Comparison of ENCODE assay signal across 9 mouse cellular contexts in the genomic region with DNA sequence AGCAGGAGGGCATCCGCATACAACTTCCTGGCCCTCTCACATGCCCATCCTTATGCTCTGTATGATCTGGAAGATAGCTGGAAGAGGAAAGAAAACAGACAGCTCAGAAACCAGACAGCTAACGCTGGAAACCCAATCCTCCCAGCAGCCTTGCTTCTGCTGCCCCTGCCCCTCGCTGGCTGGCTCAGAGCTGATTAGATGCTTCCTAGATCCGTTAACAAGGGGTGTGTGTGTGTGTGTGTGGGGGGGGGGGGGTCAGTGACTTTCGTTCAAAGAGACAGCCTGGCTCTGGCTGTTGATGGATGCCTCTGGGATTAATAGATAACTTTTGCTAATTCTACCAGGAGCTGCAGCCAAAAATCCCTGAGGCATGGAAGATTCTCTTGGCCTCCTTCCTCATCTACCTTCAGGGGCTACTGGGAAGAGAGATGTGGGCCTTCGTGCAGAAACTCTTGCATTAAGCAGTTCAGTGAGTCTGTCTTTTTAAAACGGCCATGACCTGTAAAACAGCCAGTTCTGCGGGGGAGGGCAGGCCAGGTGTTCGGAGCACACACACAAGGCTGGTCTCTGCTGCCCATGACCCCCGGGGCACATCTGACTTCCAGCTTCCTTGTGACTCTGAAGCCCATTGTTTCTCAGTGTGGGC. TPM values are rescaled to one million over a fixed set of nuclear protein-coding genes. Genes with fewer than 3 reads are reported as not detected.
DNase-seq lines count a peak whose midpoint lies in the region; ATAC-seq and TF ChIP-seq lines count a peak whose summit lies in the region.
"Had no signal": no experiment of that assay in that cellular context is flagged by ENCODE, and none has a peak within 500 bp of the region (broad histone marks: within the 10 kb centered on the region; RNA-seq: fewer than 3 reads in every experiment).

No protein-coding gene starts in this region.

- peak overlapping the region; percentile 62 for H3K9ac ChIP-seq in heart, embryonic 12.5 days
- H3K9ac ChIP-seq in intestine, postnatal 0 days (ENCODE audit: low read depth, low read length), result no peak overlapping the region
- H3K9ac ChIP-seq in liver, postnatal 0 days (replicated peaks), result peak overlapping the region; percentile 63

- no peaks in the 10 kb centered on the region for H3K36me3 ChIP-seq in heart, embryonic 12.5 days
- H3K36me3 ChIP-seq in intestine, postnatal 0 days (ENCODE audit: control insufficient read depth, insufficient read depth), result no peaks in the 10 kb centered on the region
- H3K36me3 ChIP-seq in liver, postnatal 0 days (replicated peaks; ENCODE audit: insufficient read depth, low read length), result no peaks in the 10 kb centered on the region

- peak; percentile 73 for TF ChIP-seq EP300 in liver, postnatal 0 days (IDR thresholded peaks at IDR 0.05; ENCODE audit: low read depth)

- H3K27ac ChIP-seq in heart, embryonic 12.5 days (ENCODE audit: poor library complexity, severe bottlenecking), result peak overlapping the region; percentile 76
- H3K27ac ChIP-seq in intestine, postnatal 0 days (ENCODE audit: low read depth, low read length), result no peak overlapping the region
- H3K27ac ChIP-seq in liver, postnatal 0 days (ENCODE audit: low read depth), result peak overlapping the region; percentile 84

- no peak for DNase-seq in heart, postnatal 14 days
- peak; percentile 67 for DNase-seq in embryo, embryonic 11 days
- DNase-seq in liver, postnatal 0 days, result peak; percentile 55
- DNase-seq in yolk sac, embryonic 10.5 days (ENCODE audit: low spot score), result peak; percentile 80
- DNase-seq in cerebellum, adult 11 months, result no peak
- DNase-seq in layer of hippocampus, adult 9-10 months (ENCODE audit: low spot score), result no peak

- H3K4me3 ChIP-seq in heart, embryonic 12.5 days, result peak overlapping the region; percentile 31
- H3K4me3 ChIP-seq in intestine, postnatal 0 days (ENCODE audit: low read depth, low read length), result no peak overlapping the region
- H3K4me3 ChIP-seq in liver, postnatal 0 days (ENCODE audit: low read depth, low read length), result peak overlapping the region; percentile 42

- peak overlapping the region; percentile 66 for H3K4me2 ChIP-seq in heart, embryonic 12.5 days
- peak overlapping the region; percentile 37; the same call in 1 of the 2 replicates for H3K4me2 ChIP-seq in intestine, postnatal 0 days (replicated peaks; ENCODE audit: low read depth)
- H3K4me2 ChIP-seq in liver, postnatal 0 days (ENCODE audit: low read depth, low read length), result peak overlapping the region; percentile 73

- H3K27me3 ChIP-seq in heart, embryonic 12.5 days (replicated peaks), result no peaks in the 10 kb centered on the region
- H3K27me3 ChIP-seq in intestine, postnatal 0 days (replicated peaks; ENCODE audit: control insufficient read depth, insufficient read depth, low read length), result no peaks in the 10 kb centered on the region
- H3K27me3 ChIP-seq in liver, postnatal 0 days (ENCODE audit: insufficient read depth, low read length), result no peaks in the 10 kb centered on the region

- no peaks in the 10 kb centered on the region for H3K9me3 ChIP-seq in heart, embryonic 12.5 days (replicated peaks)
- H3K9me3 ChIP-seq in intestine, postnatal 0 days (ENCODE audit: control insufficient read depth), result no peaks in the 10 kb centered on the region
- no peaks in the 10 kb centered on the region for H3K9me3 ChIP-seq in liver, postnatal 0 days (ENCODE audit: low read length)

- peak; percentile 58 for ATAC-seq in heart, embryonic 12.5 days (ENCODE audit: insufficient number of reproducible peaks, low FRiP score)
- ATAC-seq in intestine, postnatal 0 days, result peak; percentile 17; the same call in 1 of the 2 replicates
- ATAC-seq in liver, postnatal 0 days, result peak; percentile 57

- H3K4me1 ChIP-seq in heart, embryonic 12.5 days (replicated peaks), result peaks cover 42% of the 10 kb centered on the region
- H3K4me1 ChIP-seq in intestine, postnatal 0 days (replicated peaks; ENCODE audit: control insufficient read depth, insufficient read depth, low read length), result peaks cover 14% of the 10 kb centered on the region
- peaks cover 25% of the 10 kb centered on the region for H3K4me1 ChIP-seq in liver, postnatal 0 days (ENCODE audit: insufficient read depth)

- intact Hi-C loops in heart, postnatal 14 days (cut with DNase I), result no loop called here

- no peak for TF ChIP-seq CTCF in intestine, postnatal 0 days (IDR thresholded peaks at IDR 0.05; ENCODE audit: low read depth)
- TF ChIP-seq CTCF in liver, postnatal 0 days (IDR thresholded peaks at IDR 0.05; ENCODE audit: low read depth), result no peak

- WGBS in heart, embryonic 12.5 days, result 11% methylated on average over 10 of the region's 10 CpGs
- WGBS in intestine, postnatal 0 days, result 28% methylated on average over 10 of the region's 10 CpGs
- WGBS in liver, postnatal 0 days (ENCODE audit: insufficient replicate concordance), result 19% methylated on average over 10 of the region's 10 CpGs

RNA-seq across cellular contexts. Expression of a gene that starts 23.4 kb away (rescaled TPM):
- polyA plus RNA-seq in heart, embryonic 12.5 days (2016; fragmentation: Nextera tagmentation; extraction: Ambion mirVana), result 18.5 and 18.8 TPM in 2 replicates
- 1 to 10 TPM in 1 of 2 experiments, under 1 TPM in 1; 0.68 to 1.0 TPM for total RNA-seq in heart, postnatal 14 days (2021)
- 7.5 and 7.7 TPM in 2 replicates for polyA plus RNA-seq in intestine, postnatal 0 days (2015; fragmentation: Nextera tagmentation; extraction: Ambion mirVana)
- polyA plus RNA-seq in liver, postnatal 0 days (2015; fragmentation: Nextera tagmentation; extraction: Ambion mirVana), result 0.58 and 0.75 TPM in 2 replicates
- total RNA-seq: hematopoietic stem cell, adult 5-6 weeks had no signal

Comparison
In these comparisons a context has a peak if more than half of its experiments do, and no peak if none do; other contexts are left out.
1. DNase-seq: peak in embryo, embryonic 11 days (single experiment), liver, postnatal 0 days (single experiment) and yolk sac, embryonic 10.5 days (single experiment); none in heart, postnatal 14 days (0 of 2), cerebellum, adult 11 months (single experiment) and layer of hippocampus, adult 9-10 months (single experiment).
2. Peak in every context shown above with its lines, with median percentiles within 50 percentile points of each other: ATAC-seq and H3K4me2 ChIP-seq.